Mouse (Mus musculus) lung, postnatal 0 days (tissue): ENCODE measurements at regions not wholly inside any gene's neighbourhood (a gene's known extent, or its start where the extent isn't known, plus 50 kb on each side); places are given as distances from the start of the nearest gene placed in this dataset.
A peak's percentile ranks its signal among the peaks of the same experiment; 100 is the strongest.

Source experiments
- ATAC-seq: fragments of 200-750 bp; cut with Nextera tagmentation; 2 replicates; pipeline ENCODE4 v1.8.0; 2017; ENCODE audit warnings: moderate library complexity
- DNase-seq: peaks from one replicate; pipeline ENCODE4 v3.0.0-alpha.2; 2016; ENCODE audit warnings: low spot score
- H3K27ac ChIP-seq: fragments of 300-500 bp; sonication (generic); 2 replicates; pipeline ENCODE4 v1.5.1; 2014; ENCODE audit warnings: antibody characterized with exemption, mild to moderate bottlenecking, low read length, mixed read lengths
- H3K27me3 ChIP-seq: fragments of 300-500 bp; sonication (generic); replicated peaks from 2 replicates; pipeline ENCODE4 v1.6.1; 2014; ENCODE audit warnings: low read length, mixed read lengths; ENCODE audit not compliant: insufficient read depth
- H3K36me3 ChIP-seq: fragments of 300-500 bp; sonication (generic); 2 replicates; pipeline ENCODE4 v1.6.1; 2014; ENCODE audit warnings: low read length, mixed read lengths; ENCODE audit not compliant: insufficient read depth
- H3K4me1 ChIP-seq: fragments of 300-500 bp; sonication (generic); 2 replicates; pipeline ENCODE4 v1.6.1; 2014; ENCODE audit warnings: antibody characterized with exemption, low read depth, low read length, mixed read lengths; ENCODE audit not compliant: insufficient read depth
- H3K4me2 ChIP-seq: fragments of 300-500 bp; sonication (generic); replicated peaks from 2 replicates; pipeline ENCODE4 v1.6.1; 2014; ENCODE audit warnings: low read depth, mild to moderate bottlenecking, low read length, moderate library complexity, mixed read lengths
- H3K4me3 ChIP-seq: fragments of 300-500 bp; sonication (generic); 2 replicates; pipeline ENCODE4 v1.5.1; 2014; ENCODE audit warnings: low read depth, low read length
- H3K9ac ChIP-seq: fragments of 300-500 bp; sonication (generic); replicated peaks from 2 replicates; pipeline ENCODE4 v1.6.1; 2014; ENCODE audit warnings: low read depth, mild to moderate bottlenecking
- H3K9me3 ChIP-seq: fragments of 300-500 bp; sonication (generic); 2 replicates; pipeline ENCODE4 v1.6.1; 2016; ENCODE audit warnings: low read length, mixed read lengths
- CTCF ChIP-seq: IDR thresholded peaks from 2 replicates; pipeline ENCODE4 v1.5.1; 2016; ENCODE audit warnings: antibody characterized with exemption, mild to moderate bottlenecking
- EP300 ChIP-seq: IDR thresholded peaks from 2 replicates; pipeline ENCODE4 v1.6.1; 2016; ENCODE audit warnings: antibody characterized with exemption, mild to moderate bottlenecking, control low read depth
- WGBS: fragments of 180-500 bp; shearing (Covaris S2); extraction: QIAGEN DNeasy Blood & Tissue Kit; methylation state at CpG from one replicate; pipeline ENCODE4 v1.1.7; 2014; 5-methylcytosine and 5-hydroxymethylcytosine counted together

DNA sequence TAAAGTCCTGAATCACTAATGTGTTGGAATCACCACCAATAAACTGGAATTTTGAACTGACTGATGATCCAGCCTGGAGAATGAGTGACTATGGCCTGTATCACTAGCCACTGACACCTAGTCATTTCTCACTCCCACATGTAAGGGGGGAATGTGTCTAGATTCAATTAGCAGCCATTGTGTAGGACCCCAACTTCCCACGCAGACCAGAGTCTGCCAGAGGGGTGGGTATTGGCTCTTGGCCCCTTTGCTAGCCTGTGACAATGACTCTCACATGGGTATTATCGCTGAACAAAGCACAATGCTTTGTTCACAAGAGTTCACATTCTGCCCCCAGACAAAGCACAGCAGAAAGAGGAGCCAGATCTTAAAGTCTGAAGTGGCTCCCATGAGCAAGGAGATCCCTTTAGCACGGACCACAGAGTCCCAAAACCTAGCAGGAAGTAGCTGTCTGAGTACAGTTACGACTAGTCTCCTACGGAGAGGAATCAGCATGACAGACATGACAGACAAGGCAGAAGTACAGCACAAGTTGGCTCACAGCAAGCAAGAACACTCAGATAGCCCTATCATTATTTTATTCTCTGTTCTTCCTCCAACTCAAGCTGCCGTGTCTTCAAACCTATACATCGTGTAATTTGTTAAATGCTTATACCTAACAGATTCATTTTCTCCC, 130.0 kb upstream of the Foxq1 start:
- 73% methylated on average over 7 of the region's 7 CpGs for WGBS
- H3K27me3 ChIP-seq, result no peaks in the 10 kb centered on the region
- H3K4me1 ChIP-seq, result no peaks in the 10 kb centered on the region
- DNase-seq (no peak), ATAC-seq (no peak)
- no peaks in the 10 kb centered on the region for H3K9me3 ChIP-seq
- no peak overlapping the region for H3K4me2 ChIP-seq
- no peaks in the 10 kb centered on the region for H3K36me3 ChIP-seq
- H3K27ac ChIP-seq, result no peak overlapping the region
- no peak overlapping the region for H3K4me3 ChIP-seq
- H3K9ac ChIP-seq, result no peak overlapping the region
- TF ChIP-seq CTCF (no peak), EP300 (no peak)

DNA sequence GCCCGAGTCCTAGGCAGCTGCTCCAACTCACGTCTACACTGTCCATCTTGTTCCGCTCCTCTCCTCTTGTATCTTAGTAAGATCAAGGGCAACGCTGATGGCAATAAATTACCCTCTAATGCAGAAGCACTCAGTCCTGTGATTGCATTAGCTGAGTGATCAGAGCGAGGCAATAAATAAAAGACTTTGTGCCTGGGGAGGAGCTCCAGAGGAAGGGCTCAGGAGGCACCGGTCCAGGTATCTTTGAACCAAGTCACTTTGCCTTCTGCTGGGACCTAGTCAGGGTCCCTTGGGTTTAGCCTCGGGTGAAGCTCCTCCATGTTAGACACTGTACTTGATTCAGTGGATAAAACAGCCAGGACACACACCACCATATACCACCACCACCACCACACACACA, 119.5 kb upstream of the Foxq1 start:
- no peak overlapping the region for H3K27ac ChIP-seq
- no peaks in the 10 kb centered on the region for H3K9me3 ChIP-seq
- H3K4me2 ChIP-seq, result no peak overlapping the region
- DNase-seq (no peak), ATAC-seq (no peak)
- H3K9ac ChIP-seq, result no peak overlapping the region
- TF ChIP-seq CTCF, result no peak
- no peak for TF ChIP-seq EP300
- no peaks in the 10 kb centered on the region for H3K4me1 ChIP-seq
- 72% methylated on average over 7 of the region's 7 CpGs for WGBS
- no peaks in the 10 kb centered on the region for H3K36me3 ChIP-seq
- H3K27me3 ChIP-seq, result no peaks in the 10 kb centered on the region
- H3K4me3 ChIP-seq, result no peak overlapping the region

DNA sequence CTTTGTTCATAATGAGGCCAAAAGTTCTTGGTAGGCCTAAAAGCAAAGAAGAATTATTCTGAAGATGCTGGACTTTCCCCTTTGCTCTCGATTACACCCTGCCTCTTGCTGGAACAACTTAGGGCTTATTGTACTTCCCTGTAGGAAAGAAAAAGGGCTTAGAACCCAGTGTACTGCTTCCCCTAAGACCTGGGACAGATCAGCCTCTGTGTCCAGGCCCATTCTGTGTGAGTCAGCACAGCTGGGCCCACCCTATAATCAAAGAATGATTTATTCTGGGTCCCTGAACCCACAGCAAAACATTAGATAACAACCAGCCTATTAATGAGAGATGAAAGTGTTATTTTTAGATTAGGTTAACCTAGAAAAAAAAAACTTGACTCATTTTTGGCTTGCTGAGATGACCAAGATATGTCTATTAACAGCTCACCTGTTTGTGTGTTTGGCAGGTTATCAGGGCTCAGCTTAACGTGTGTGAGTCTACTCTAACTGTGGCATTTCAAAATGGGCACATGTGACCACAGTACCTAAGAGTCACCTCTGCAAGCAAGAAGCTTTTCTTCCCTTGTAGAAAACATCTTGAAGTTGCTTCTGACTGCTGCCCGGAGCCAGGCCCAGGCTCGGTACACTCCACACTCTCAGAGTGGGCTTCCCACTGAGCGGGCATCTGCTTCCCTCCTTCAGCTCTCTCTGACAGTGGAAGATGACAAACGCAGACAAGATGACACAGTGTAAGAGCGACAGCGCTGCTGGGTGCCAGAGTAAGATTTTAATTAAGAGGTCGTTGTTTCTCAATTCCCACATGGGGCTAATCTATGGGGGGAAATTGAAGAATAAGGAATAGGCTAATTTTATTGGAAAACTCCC, 115.9 kb upstream of the Foxq1 start:
- H3K27ac ChIP-seq, result no peak overlapping the region
- no peak overlapping the region for H3K4me2 ChIP-seq
- H3K36me3 ChIP-seq, result no peaks in the 10 kb centered on the region
- TF ChIP-seq EP300, result no peak
- TF ChIP-seq CTCF, result no peak
- DNase-seq (no peak), ATAC-seq (no peak)
- H3K9ac ChIP-seq, result no peak overlapping the region
- WGBS, result 67% methylated on average over 9 of the region's 9 CpGs
- no peaks in the 10 kb centered on the region for H3K4me1 ChIP-seq
- H3K9me3 ChIP-seq, result no peaks in the 10 kb centered on the region
- no peak overlapping the region for H3K4me3 ChIP-seq
- no peaks in the 10 kb centered on the region for H3K27me3 ChIP-seq

GRCm38 (mm10) chr13:31458883-31459282, 97.1 kb upstream of the Foxq1 start:
- peak; percentile 75 for ATAC-seq
- Histone ChIP-seq H3K4me3 (no peak overlapping the region), H3K36me3 (no peaks in the 10 kb centered on the region), H3K9ac (no peak overlapping the region), H3K4me2 (no peak overlapping the region), H3K27me3 (no peaks in the 10 kb centered on the region), H3K4me1 (no peaks in the 10 kb centered on the region; the same call in 1 of the 2 replicates), H3K27ac (no peak overlapping the region), H3K9me3 (no peaks in the 10 kb centered on the region)
- 4% methylated on average over 2 of the region's 2 CpGs for WGBS
- TF ChIP-seq EP300 (no peak), CTCF (no peak)
- DNase-seq, result peak; percentile 78

DNA sequence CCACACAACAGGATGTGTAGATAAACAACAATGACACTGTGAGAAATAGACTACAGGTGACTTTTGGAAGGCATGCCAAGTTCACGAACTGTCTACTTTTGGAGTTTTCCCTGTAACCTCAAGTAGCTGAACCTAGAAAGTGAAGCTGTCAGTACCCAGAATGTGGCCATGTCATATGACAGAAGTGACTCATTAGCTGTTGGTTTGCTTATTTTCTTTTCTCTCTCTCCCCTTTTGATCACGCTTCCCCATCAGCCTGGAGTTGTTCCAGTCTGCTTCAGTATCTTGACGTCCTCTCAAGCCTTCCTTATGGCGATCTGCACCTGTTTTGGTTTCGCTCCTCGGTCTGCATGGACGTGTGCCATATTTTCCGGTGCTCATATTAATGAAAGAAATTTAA, 90.8 kb upstream of the Foxq1 start:
- Histone ChIP-seq H3K27ac (no peak overlapping the region), H3K4me1 (no peaks in the 10 kb centered on the region), H3K9ac (no peak overlapping the region), H3K4me3 (no peak overlapping the region), H3K36me3 (no peaks in the 10 kb centered on the region), H3K9me3 (no peaks in the 10 kb centered on the region), H3K27me3 (no peaks in the 10 kb centered on the region), H3K4me2 (no peak overlapping the region)
- ATAC-seq (no peak), DNase-seq (no peak)
- WGBS, result 57% methylated on average over 8 of the region's 8 CpGs
- TF ChIP-seq EP300, result no peak
- no peak for TF ChIP-seq CTCF

GRCm38 (mm10) chr13:31465711-31466110, 90.2 kb upstream of the Foxq1 start:
- 71% methylated on average over 4 of the region's 4 CpGs for WGBS

More at GRCm38 (mm10) chr13:31465711-31466110, 90.2 kb upstream of the Foxq1 start:
- Histone ChIP-seq H3K36me3 (no peaks in the 10 kb centered on the region), H3K4me2 (no peak overlapping the region), H3K4me1 (no peaks in the 10 kb centered on the region), H3K27ac (no peak overlapping the region), H3K9me3 (no peaks in the 10 kb centered on the region), H3K27me3 (no peaks in the 10 kb centered on the region), H3K4me3 (no peak overlapping the region), H3K9ac (no peak overlapping the region)
- DNase-seq (no peak), ATAC-seq (no peak)
- no peak for TF ChIP-seq EP300
- peak; percentile 23 for TF ChIP-seq CTCF
